Mouse (Mus musculus): ENCODE results near the gene Banf1.

DNA sequence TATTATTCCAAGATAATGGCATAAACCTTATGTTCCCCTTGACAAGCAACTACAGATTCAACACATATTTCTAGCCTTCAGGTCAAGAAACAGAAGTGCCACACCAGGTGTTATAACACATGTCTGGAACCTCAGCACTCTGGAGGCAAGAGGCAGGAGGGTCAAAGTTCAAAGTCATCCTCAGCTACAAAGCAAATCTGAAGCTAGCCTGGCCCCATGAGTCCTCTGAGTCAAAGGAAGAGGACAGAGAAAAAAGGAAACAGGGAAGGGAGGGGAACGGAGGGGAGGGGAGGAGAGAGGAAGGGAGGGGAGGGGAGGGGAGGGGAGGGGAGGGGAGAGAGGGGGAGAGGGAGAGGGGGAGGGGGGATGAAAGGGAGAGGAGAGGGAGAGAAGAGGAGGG, 10.9 kb downstream of the Banf1 start:
- no peak for TF ChIP-seq GATA1 (IDR thresholded peaks at IDR 0.05; ENCODE audit: low read length)
- no peak for TF ChIP-seq TAL1 (IDR thresholded peaks at IDR 0.05; ENCODE audit: low read length)
